Mouse (Mus musculus) hindbrain, embryonic 14.5 days (tissue): ENCODE data around the gene Fv1. TPM values are rescaled to one million over a fixed set of nuclear protein-coding genes. Genes with fewer than 3 reads are reported as not detected.
"Not testable (repeated sequence)": the region's sequence is repeated elsewhere in the genome, so short reads cannot be mapped to it uniquely, and the experiment has no call there.

Experiments used
- ATAC-seq: fragments of 200-750 bp; cut with Nextera tagmentation; 2 replicates; pipeline ENCODE4 v1.8.0; 2017; ENCODE audit warnings: moderate number of reproducible peaks, mild to moderate bottlenecking, moderate TSS enrichment, moderate library complexity; ENCODE audit not compliant: low FRiP score
- DNase-seq: peaks from one replicate; pipeline ENCODE4 v3.0.0-alpha.2; 2015; ENCODE audit warnings: low spot score
- H3K27ac ChIP-seq: fragments of 300-500 bp; sonication (generic); 2 replicates; pipeline ENCODE4 v1.5.1; 2014; ENCODE audit warnings: mild to moderate bottlenecking, moderate library complexity
- H3K27me3 ChIP-seq: fragments of 300-500 bp; sonication (generic); 2 replicates; pipeline ENCODE4 v1.6.1; 2014; ENCODE audit warnings: mild to moderate bottlenecking, low read length, mixed read lengths; ENCODE audit not compliant: control insufficient read depth, insufficient read depth
- H3K36me3 ChIP-seq: fragments of 300-500 bp; sonication (generic); replicated peaks from 2 replicates; pipeline ENCODE4 v1.6.1; 2014; ENCODE audit not compliant: control insufficient read depth, insufficient read depth
- H3K4me1 ChIP-seq: fragments of 300-500 bp; sonication (generic); replicated peaks from 2 replicates; pipeline ENCODE4 v1.6.1; 2014; ENCODE audit warnings: antibody characterized with exemption, low read length, mixed read lengths; ENCODE audit not compliant: control insufficient read depth, insufficient read depth
- H3K4me2 ChIP-seq: fragments of 300-500 bp; sonication (generic); replicated peaks from 2 replicates; pipeline ENCODE4 v1.6.1; 2014; ENCODE audit warnings: mild to moderate bottlenecking, moderate library complexity
- H3K4me3 ChIP-seq: fragments of 300-500 bp; sonication (generic); replicated peaks from 2 replicates; pipeline ENCODE4 v1.5.1; 2014; ENCODE audit warnings: mild to moderate bottlenecking, low read length
- H3K9ac ChIP-seq: fragments of 300-500 bp; sonication (generic); 2 replicates; pipeline ENCODE4 v1.6.1; 2014
- H3K9me3 ChIP-seq: fragments of 300-500 bp; sonication (generic); 2 replicates; pipeline ENCODE4 v1.6.1; 2016; ENCODE audit warnings: low read length; ENCODE audit not compliant: control insufficient read depth
- WGBS: fragments of 180-500 bp; shearing (Covaris S2); extraction: QIAGEN DNeasy Blood & Tissue Kit; methylation state at CpG from one replicate; pipeline ENCODE4 v1.1.7; 2014; 5-methylcytosine and 5-hydroxymethylcytosine counted together
- polyA plus RNA-seq: library from polyadenylated mRNA; unstranded; fragments of >200 nt; fragmentation: Nextera tagmentation; extraction: Ambion mirVana; gene quantifications from 2 replicates; pipeline ENCODE4 v1.2.1, GENCODE M21; 2014

Fv1 gene
- polyA plus RNA-seq, 1 experiment from 2014 or later = 7.2 TPM

DNA sequence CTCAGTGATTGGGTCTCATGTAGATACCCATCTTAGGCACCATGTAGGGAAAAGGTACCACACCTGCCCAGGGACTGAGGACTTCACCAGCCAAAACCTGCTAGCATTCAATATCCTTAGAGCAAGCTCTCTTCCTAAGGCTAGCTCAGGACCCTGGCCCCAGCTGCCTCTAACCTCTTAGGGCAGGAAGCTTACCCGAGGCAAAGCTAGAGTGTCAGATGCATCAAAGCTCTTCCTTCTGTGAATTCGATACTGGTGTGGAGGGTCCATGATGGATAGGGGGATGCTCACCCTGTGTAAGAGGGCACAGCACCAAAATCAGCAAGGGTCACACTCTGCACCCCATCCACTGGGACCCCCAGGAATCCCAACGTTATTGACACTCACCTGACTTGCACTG is 6.7 kb upstream of the Fv1 start:
- WGBS = 84% methylated on average over 3 of the region's 3 CpGs
- no peaks in the 10 kb centered on the region for H3K9me3 ChIP-seq
- no peaks in the 10 kb centered on the region for H3K27me3 ChIP-seq
- ATAC-seq (no peak), DNase-seq (no peak)
- no peak overlapping the region for H3K27ac ChIP-seq
- no peak overlapping the region for H3K9ac ChIP-seq
- peaks cover 47% of the 10 kb centered on the region for H3K36me3 ChIP-seq
- H3K4me2 ChIP-seq = no peak overlapping the region
- H3K4me1 ChIP-seq = no peaks in the 10 kb centered on the region
- H3K4me3 ChIP-seq = no peak overlapping the region

DNA sequence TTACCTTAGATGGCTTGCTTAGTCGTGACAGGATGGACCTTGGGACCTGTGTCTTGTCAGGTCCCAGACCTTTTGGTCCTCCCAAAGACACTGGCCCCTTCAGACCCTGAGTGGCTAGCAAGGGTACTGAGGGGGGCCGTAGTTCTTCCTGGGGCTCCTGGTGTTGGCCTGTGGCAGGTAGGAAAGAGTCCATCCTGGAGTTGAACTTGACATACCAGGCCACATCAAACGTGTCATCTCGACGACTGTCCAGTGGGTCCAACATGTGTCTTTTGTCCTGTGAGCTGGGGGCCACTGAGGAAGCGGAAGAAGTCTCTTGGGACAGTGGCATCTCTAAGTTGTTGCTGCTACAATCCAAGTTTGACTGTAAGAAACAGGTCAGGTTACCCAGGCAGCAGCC is 3.1 kb upstream of the Fv1 start:
- Histone ChIP-seq H3K4me2 (no peak overlapping the region), H3K36me3 (peaks cover 39% of the 10 kb centered on the region), H3K27ac (no peak overlapping the region), H3K4me3 (no peak overlapping the region), H3K9ac (no peak overlapping the region), H3K27me3 (no peaks in the 10 kb centered on the region), H3K4me1 (peaks cover 19% of the 10 kb centered on the region), H3K9me3 (no peaks in the 10 kb centered on the region)
- ATAC-seq = no peak
- DNase-seq = no peak
- WGBS = 93% methylated on average over 6 of the region's 6 CpGs

DNA sequence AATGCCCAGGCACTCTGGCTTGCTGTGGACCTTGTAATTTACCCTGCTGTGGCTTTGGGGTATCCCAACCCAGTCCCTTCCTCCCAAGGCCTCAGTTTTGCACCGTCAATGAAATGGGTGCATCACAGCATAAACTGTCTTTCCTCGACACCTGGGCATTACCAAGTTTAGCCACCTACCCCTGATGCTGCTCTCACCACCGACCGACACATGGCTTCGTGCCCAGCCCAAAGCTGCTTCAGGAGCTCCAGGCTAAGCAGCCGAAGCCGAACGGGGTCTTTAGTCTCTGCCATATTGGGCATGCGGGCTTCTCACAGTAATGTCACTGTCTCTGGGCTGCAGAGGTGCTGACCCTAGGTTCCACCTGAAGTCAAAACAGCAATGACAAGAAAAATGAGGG is 2.7 kb upstream of the Fv1 start:
- DNase-seq (no peak), ATAC-seq (no peak)
- no peak overlapping the region for H3K4me3 ChIP-seq
- 97% methylated on average over 9 of the region's 9 CpGs for WGBS
- no peak overlapping the region for H3K9ac ChIP-seq
- H3K27ac ChIP-seq = no peak overlapping the region
- no peaks in the 10 kb centered on the region for H3K27me3 ChIP-seq
- H3K36me3 ChIP-seq = peaks cover 35% of the 10 kb centered on the region
- peaks cover 19% of the 10 kb centered on the region for H3K4me1 ChIP-seq
- no peaks in the 10 kb centered on the region for H3K9me3 ChIP-seq
- no peak overlapping the region for H3K4me2 ChIP-seq

DNA sequence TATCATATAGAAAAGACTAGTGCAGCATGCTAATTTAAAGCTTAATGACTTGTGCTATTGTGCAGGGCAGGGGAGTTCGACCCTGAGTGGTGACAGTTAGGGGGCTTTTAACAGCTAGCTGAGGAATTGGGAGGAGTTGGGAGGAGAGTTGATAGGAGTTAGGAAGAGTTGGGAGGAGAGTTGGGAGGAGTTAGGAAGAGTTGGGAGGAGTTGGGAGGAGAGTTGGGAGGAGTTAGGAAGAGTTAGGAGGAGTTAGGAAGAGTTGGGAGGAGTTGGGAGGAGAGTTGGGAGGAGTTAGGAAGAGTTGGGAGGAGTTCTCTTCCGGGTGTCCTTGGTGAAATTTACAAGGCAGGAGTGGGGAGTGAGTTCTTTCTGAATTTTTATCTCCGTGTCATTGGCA is 2.0 kb upstream of the Fv1 start:
- Histone ChIP-seq H3K36me3 (peaks cover 28% of the 10 kb centered on the region; the same call in 1 of the 2 replicates), H3K4me1 (peaks cover 19% of the 10 kb centered on the region)
- not testable (repeated sequence) for ATAC-seq, DNase-seq, H3K4me2 ChIP-seq, H3K9ac ChIP-seq, H3K4me3 ChIP-seq, H3K9me3 ChIP-seq, H3K27ac ChIP-seq, H3K27me3 ChIP-seq
- 66% methylated on average over 3 of the region's 3 CpGs for WGBS

DNA sequence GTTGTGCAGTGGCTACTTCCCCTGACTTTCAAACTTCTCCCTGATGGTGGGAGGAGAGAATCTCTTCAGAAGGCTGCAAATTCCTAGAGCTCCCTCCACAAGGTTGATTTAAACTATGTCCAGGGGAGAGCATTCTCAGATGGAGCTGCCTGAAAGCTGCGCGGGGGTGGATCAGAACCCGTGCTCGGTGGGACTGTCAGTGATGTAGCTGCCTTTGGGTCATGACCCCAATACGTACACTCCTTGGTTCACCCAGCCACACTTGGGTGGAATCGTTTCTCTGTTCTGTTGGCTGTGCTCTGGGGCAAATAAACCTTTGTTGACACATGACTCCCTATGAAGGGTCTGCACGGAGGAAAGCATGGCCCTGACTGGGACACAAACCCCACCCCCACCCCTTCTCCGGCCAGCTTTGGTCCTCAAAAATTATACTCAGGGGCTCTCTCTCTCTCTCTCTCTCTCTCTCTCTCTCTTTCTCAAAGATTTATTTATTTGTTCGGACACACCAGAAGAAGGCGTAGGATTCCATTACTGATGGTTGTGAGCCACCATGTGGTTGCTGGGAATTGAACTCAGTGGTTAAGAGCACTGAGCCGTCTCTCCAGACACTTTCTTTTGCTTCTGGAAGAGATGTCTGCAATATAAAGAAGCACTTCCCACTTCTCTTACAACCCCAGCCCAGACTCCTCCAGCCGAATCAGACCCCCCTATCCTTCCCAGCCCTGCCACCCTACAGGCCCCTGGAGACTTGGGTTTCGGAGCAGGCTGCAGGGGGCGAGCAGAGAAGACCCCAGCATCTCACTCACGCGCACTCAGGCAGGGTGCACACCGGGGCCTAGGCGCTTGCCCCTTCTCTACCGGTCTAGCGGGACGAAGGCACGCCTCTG is 973 bp upstream of the Fv1 start:
- Histone ChIP-seq H3K36me3 (peaks cover 26% of the 10 kb centered on the region), H3K27ac (peak overlapping the region; percentile 70), H3K4me1 (peaks cover 19% of the 10 kb centered on the region), H3K4me3 (peak overlapping the region; percentile 69), H3K4me2 (peak overlapping the region; percentile 51), H3K9me3 (no peaks in the 10 kb centered on the region), H3K9ac (peak overlapping the region; percentile 71), H3K27me3 (no peaks in the 10 kb centered on the region)
- ATAC-seq = no peak; the same call in 1 of the 2 replicates
- WGBS = 5% methylated on average over 22 of the region's 22 CpGs
- peak; percentile 28 for DNase-seq

DNA sequence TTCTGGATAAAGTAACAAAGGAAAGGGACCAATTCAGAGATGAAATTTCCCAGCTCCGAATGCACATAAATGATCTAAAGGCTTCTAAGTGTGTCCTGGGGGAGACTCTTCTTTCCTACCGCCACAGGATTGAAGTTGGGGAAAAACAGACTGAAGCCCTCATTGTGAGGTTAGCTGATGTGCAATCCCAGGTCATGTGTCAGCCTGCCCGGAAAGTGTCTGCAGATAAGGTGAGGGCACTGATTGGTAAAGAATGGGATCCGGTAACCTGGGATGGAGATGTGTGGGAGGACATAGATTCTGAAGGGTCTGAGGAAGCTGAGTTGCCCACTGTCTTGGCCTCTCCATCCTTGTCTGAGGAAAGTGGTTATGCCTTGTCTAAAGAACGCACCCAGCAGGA is 459 bp downstream of the Fv1 start:
- 19% methylated on average over 5 of the region's 5 CpGs for WGBS
- Histone ChIP-seq H3K27ac (peak overlapping the region; percentile 15; the same call in 1 of the 2 replicates), H3K4me2 (peak overlapping the region; percentile 81), H3K4me1 (peaks cover 19% of the 10 kb centered on the region), H3K36me3 (peaks cover 30% of the 10 kb centered on the region), H3K4me3 (peak overlapping the region; percentile 69), H3K27me3 (no peaks in the 10 kb centered on the region), H3K9me3 (no peaks in the 10 kb centered on the region), H3K9ac (peak overlapping the region; percentile 55)
- ATAC-seq (no peak), DNase-seq (no peak)

DNA sequence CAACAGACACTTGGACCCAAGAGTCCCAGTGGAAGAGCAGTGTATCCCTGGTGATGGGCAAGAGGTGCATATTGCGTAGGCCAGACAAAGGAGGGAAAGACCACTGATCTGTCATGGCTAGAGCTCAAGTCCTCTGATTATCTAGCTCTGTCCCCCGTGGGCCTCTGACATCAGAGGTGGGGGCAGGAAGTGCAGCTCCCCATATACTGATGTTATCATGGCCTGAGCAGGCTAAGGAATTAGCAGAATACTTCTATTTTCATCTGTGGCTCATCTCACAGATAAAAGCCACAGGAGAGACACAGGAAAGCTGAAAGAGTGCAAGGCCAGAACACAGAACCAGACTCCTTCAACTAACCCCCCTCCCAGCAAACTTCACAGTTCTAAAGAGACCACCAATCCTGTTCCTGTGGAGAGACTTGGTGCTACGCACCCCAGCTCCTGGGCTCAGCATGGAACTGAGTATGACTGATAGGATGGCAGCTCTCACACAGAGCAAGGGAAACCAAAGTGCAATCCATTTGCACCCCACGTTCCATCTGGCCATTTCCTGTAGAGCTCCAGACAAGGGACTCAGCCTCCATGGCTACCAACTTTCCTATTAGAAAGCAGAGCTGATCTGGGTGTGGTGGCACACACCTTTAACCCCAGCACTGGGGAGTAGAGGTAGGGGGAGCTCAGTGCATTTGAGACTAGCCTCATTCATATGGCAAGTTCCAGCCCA is 7.2 kb downstream of the Fv1 start:
- Histone ChIP-seq H3K9ac (no peak overlapping the region), H3K36me3 (peaks cover 83% of the 10 kb centered on the region), H3K4me3 (no peak overlapping the region), H3K9me3 (no peaks in the 10 kb centered on the region), H3K4me2 (no peak overlapping the region), H3K27me3 (no peaks in the 10 kb centered on the region), H3K4me1 (no peaks in the 10 kb centered on the region), H3K27ac (no peak overlapping the region)
- no peak for DNase-seq
- no peak for ATAC-seq
- WGBS = 94% methylated on average over 4 of the region's 4 CpGs

DNA sequence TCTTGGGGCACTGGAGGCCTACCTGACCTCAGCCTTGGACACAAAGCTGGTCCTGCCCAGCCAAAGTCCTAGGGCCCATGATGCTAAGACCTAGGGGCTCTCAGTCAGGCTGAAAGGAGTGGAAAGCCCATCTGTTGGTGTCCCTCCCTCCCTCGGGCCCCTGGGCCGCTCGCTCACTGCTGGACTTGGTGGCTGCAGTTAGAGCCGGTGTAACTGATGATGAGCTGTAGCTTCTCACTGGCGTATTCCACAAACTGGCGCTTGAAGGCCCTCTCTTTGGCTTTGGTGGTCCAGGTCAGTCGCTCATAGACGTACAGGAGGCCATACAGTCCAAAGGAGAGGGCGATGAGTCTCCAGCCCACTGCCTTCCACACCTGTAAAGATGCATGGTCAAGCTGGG is 9.8 kb downstream of the Fv1 start:
- Histone ChIP-seq H3K36me3 (peaks cover 93% of the 10 kb centered on the region), H3K9me3 (no peaks in the 10 kb centered on the region), H3K4me2 (no peak overlapping the region), H3K9ac (no peak overlapping the region), H3K4me1 (no peaks in the 10 kb centered on the region), H3K4me3 (no peak overlapping the region), H3K27ac (no peak overlapping the region), H3K27me3 (no peaks in the 10 kb centered on the region)
- DNase-seq (no peak), ATAC-seq (no peak)
- 95% methylated on average over 9 of the region's 9 CpGs for WGBS

DNA sequence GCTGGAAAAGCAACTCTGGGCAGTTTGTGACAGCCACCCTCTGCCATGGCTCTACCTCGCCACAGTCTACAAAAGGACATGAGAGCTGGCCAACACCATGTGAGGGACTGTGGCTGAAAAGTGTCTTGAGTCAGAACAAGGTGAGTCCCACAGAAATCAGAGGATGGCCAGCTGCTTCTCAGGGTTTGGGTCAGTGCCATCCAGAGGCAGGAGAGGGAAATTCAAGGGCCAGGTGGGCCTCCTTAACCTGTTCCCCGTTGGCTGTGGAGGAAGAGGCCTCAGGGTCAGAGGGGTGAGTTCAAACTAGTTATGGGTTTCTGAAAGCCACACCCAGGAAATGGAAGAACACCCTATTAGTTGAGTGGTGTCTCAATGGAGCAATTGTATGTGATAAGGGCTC is 10.7 kb downstream of the Fv1 start:
- Histone ChIP-seq H3K4me1 (no peaks in the 10 kb centered on the region), H3K27me3 (no peaks in the 10 kb centered on the region), H3K9me3 (no peaks in the 10 kb centered on the region), H3K4me3 (no peak overlapping the region), H3K27ac (no peak overlapping the region), H3K9ac (no peak overlapping the region), H3K36me3 (peaks cover 93% of the 10 kb centered on the region), H3K4me2 (no peak overlapping the region)
- 77% methylated on average over 2 of the region's 2 CpGs for WGBS
- no peak for ATAC-seq
- DNase-seq = no peak
